Mouse (Mus musculus) heart, adult 18-20 months (tissue): ENCODE measurements around the gene Mdk. TPM values are rescaled to one million over a fixed set of nuclear protein-coding genes. Genes with fewer than 3 reads are reported as not detected.

Experiments used
- DNase-seq, 2 experiments: peaks; one replicate each; pipeline ENCODE4 v3.0.0; 2021 to 2022; ENCODE audit warnings: mixed read lengths in 1 of 2
- total RNA-seq, 2 experiments: library from RNA; stranded (reverse); gene quantifications; 2 replicates each; pipeline ENCODE4 v1.2.3; 2021

Mdk gene
- total RNA-seq, 2 experiments from 2014 or later, result 2.3 to 2.9 TPM

- no peak for DNase-seq
These were observed 747 bp upstream of the Mdk start for GRCm38 (mm10) chr2:91932737-91933350.

DNA sequence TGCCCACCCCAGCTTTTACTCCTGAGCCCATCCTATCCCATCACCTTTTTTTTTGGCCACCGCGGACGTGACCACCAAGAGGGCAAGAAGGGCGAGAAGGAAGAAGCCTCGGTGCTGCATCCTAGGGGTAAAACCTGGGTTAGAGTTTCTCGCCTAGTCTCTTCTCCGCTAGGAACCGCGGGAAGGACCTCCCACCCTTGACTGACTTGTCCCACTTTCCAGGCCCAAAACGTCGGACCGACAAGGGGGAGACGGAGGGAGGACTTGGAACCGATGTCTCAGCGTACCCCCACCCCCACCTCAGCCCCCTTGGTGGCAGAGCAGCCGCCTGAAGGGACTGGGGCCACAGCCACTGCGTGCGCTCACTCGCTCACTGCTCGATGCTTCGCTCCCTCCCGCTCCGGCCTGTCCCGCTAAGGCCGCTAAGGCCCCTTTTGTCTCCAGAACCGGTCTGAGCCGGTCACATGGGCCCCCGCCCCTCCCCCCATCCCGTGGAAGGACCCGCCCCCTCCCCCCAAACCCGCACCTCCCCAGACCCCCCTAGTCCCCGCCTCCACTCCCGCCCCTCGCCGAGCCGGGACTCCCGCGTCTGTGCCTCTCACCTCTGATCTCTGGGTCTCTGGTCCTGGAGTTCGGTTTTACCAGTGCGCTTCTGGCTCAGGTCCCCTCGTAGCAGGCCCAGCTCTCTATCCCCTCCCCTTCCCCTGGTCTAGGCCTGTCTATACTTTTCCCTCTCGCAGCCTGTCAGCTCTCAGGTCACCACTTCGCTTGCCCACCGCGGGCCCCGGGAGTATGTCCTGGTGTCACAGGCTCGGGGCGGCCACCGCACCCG is 553 bp downstream of the Mdk start:
- DNase-seq, result no peak

DNA sequence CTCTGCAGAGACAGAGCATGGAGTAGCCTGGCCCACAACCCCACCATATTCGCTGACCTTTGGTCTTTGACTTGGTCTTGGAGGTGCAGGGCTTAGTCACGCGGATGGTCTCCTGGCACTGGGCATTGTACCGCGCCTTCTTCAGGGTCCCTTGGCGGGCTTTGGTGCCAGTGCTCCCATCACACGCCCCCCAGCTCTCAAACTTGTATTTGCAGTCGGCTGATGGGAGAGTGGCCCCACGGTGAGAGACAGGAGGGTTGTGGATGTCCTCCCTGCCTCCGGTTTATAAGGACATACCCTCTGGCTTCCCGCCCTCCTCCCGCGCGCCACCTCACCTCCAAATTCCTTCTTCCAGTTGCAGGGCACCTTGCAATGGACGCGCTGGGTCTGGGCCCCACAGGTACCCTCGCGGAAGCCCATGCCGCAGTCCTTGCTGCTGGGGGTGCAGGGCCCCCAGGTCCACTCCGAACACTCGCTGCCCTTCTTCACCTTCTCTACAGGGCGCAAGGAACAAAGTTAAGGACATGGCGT is 1.3 kb downstream of the Mdk start:
- DNase-seq, result no peak

GRCm38 (mm10) chr2:91929936-91930335 is 2.2 kb downstream of the Mdk start:
- DNase-seq, result peak; percentile 57 to 80

- DNase-seq, result no peak
These were observed 2.6 kb downstream of the Mdk start for GRCm38 (mm10) chr2:91929455-91929854.

- DNase-seq, result no peak
These were observed 3.4 kb downstream of the Mdk start for GRCm38 (mm10) chr2:91928534-91929350.

- peak; percentile 71 to 83 for DNase-seq
These were observed 4.1 kb downstream of the Mdk start for GRCm38 (mm10) chr2:91927826-91928533.

DNA sequence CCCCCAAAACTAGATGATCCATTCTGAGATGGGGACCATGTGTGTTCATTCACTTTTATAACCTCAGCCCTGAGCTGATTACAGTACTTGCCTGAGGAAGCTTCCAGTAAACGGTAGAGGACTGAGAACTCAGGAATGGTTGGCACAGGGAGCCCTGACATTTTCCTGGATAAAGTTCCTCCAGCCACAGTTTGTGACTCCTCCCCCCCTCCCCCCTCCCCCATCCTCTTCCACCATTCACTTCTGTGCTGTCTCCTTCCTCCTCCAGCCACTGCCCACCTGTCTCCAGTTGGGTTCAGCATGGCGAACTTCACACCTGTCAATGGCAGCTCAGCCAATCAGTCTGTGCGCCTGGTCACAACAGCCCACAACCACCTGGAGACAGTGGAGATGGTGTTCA is 5.1 kb downstream of the Mdk start, which contains the start of gene Chrm4:
TSS of gene Chrm4 (plus strand) at position 301 of the 400 bp plus-strand sequence.
- no peak for DNase-seq

DNA sequence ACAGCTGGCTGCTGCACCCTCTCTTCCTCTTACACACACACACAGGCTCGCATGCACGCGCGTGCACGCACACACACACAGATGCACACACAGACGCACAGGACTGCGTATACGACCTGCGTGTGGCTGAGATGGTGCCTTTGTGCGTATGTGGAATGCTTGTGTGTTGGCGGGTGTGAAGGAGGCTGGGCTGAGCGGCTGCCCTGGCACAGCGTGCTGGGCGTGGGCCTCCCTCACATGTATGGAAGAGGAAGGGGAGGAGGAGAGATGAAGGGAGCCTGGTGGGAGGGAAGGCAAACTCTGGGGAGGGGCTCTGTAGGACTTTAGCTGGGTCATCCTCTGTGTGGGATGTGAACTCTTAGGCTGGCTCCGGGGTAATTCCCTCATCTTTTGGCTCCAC is 6.7 kb downstream of the Mdk start:
- DNase-seq, result no peak

GRCm38 (mm10) chr2:91924726-91925125 is 7.4 kb downstream of the Mdk start:
- DNase-seq, result no peak

DNA sequence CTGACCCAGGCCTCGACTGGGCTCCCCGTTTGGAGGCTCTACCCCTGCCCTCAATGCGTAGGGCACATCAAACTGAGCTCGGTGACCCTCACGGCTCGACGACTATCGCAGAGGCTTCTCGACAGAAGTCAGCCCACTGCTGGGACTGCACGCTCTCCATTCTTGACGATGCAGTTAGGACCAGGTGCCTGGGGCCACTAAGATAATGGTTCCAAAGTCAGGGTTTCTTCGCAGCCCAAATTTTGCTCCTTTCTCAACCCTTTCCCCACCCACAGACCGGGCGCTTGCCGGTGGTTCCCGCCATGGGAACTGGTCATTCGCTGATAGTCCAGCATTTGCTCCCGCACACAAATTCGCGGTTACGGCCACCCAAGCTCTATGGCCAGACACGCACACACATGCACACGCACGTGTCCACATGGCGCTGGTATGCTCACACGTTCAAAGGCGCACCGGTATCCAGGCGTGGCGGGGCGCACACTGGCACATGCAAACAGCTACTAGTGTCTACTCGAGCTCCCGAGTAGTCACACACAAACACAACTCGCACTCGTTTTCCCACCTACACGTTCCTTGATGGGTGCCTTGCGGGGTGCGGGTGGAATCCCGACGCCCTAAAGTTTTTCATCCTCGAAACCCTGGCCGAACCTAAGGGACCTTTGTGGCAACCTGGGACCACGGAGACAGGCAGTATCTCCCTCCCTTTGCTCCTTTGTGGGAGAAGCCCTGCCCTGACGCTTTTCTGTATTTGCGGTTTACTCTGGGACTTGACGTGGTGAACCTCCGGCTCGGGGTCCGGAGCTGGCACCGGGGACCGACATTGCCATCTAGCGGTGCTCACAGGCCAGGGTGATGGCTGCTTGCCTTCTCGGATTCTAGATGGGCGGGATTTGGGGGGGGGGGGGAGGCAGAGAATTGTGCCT is 8.4 kb downstream of the Mdk start:
- peak; percentile 52 to 58 for DNase-seq

DNA sequence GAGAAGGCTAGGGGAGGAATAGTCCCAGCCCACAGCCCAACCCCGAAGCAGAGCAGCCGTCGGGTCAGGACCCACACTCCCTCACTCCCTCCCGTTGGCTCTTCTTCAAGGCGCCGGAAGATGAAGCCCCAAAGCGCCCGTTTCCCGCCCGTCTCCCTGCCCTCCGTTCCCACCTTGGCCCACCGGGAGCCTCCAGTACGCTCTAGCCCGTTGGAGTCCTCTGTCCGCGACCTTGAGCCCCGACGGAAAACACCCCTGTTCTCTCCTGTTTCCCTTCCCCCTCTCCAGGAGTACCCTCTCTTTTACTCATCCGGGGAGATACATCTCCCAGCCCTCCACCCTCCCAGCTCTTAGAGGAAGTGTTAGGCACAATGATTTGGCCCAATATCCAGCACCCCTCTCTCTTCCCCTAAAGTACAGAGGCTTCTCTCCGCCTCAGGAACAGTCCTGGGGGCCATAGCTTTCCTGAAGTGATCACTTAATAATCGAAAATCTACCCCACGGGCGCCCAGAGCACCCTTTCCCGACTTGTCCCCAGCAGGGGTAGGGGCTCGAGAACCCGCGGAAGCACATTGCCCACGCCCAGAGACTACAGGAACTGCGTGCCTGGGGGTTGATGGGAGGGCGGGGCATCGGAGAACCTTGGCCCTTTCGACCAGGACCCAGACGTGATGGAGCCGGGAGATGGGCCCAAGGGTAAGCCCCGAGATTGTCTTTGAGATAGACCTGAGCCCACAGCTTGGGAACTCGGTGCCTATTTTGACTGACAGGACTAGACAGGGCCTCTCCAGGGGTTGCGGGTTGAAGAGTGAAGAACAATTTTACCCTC is 9.3 kb downstream of the Mdk start:
- no peak for DNase-seq

DNA sequence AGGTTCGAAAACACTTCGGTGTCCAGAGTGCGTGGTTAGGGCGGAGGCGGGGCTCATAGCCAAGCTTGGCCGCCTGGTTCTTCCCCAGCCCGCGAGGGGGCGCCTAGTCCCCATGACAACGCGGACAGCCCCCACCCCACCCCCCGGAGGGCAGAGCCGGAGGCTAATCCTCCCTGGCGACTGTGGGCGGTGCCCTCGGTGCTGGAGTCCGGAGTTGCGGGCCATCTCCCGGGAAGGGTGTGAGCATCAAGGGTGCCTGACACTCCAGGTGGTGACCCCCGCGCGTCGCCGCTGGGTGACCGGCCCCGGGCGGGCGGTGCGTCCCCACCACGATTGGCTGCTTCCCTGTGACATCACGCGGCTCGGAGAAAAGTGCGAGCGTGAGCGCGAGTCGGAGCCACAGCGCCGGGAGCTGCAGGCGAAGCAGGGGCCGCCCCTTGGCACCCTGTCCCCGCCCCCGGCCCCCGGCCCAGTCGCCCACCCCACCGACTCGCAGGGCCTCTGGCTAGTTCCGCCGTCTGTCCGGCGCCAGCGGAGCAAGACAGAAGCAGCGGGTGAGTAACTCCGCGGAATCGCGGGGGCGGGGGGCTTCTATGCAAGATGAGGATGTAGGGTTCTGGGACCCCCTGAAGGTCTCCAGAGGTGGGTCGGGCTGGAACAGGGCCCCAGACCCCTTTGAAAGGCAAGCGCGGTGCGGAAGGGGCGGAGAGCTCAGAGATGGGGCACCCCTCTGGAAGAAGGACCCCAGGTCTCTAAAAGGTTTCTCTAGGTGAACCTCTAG is 10.1 kb downstream of the Mdk start:
- peak in 1 of 2 experiments; percentile 48 for DNase-seq

DNA sequence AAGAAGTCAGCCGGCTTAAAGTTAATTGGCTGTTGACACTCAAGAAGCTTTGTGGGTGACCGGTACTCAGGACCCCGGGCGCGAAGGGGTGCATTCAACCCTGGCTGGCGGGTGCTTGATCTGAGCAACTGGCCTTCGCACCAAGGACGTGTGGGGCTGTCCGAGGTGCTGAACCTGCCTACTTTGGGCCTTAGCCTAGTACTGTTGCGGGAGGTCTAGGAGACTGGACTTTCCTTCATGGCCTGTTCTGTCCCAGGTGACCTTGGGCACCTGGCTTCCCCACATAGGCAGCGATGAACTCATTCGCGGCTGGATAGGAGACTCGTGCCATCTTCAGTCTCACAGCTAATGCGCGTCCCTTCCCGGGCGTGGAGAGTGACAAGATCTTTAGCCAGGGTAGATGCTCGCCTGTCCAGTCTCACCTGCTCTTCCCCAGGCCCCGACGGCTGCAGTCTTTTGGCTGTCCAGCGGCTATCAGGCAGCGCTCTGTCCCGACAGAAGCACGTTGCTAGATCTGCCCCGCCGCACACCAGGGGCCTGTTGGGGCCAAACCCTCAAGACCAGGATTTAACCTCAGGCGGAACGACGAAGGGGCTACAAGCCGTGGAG is 10.8 kb downstream of the Mdk start:
- peak; percentile 63 to 86 for DNase-seq

- DNase-seq, result no peak
These were observed 12.0 kb downstream of the Mdk start for GRCm38 (mm10) chr2:91920130-91920529.

- DNase-seq, result no peak
These were observed 15.0 kb downstream of the Mdk start for GRCm38 (mm10) chr2:91917096-91917495.

DNA sequence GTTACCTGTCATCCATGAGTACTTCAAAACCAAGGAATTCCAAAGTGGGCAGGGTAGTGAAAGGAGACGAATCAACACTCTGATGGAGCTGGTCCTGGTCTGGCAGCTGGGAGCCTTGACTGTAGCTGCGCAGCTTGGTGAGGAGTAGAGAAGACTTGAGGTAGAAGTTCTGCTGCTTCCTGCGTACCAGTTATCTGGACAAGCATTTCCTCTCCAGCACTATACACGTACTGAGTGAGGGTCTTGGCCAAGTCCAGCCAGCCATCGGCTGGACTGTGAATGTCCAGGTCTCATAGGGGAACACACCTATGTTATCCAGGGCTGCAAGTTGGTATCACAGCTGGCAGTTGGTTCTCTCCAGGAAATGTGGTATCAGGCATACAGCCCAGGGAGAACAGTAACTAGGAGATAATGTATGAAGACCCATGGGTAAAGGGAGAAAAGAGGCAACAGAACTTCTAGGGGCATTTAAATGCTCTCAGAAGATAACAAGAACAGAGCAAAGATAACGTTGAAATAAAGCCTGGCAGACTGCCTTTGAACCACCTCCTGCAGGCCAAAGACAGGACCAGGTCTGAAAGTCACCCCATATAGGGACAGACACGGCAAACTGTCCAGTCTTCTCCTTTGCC is 15.6 kb downstream of the Mdk start:
- no peak for DNase-seq
